Mouse (Mus musculus) heart, adult 2 months (tissue): ENCODE measurements around the gene Stx8.

Experiments
- CTCF ChIP-seq: fragments of 200-600 bp; IDR thresholded peaks from 2 replicates; pipeline ENCODE4 v1.8.1; 2022; ENCODE audit warnings: antibody characterized with exemption, mild to moderate bottlenecking, moderate library complexity
- EP300 ChIP-seq: fragments of 200-500 bp; IDR thresholded peaks from 2 replicates; pipeline ENCODE4 v1.6.1; 2011; ENCODE audit warnings: low read depth, low read length, control low read depth; ENCODE audit not compliant: insufficient read depth
- POLR2A ChIP-seq: fragments of 200-500 bp; IDR thresholded peaks from 2 replicates; pipeline ENCODE4 v1.6.1; 2011; ENCODE audit warnings: mild to moderate bottlenecking, low read depth, low read length, control low read depth; ENCODE audit not compliant: insufficient read depth

GRCm38 (mm10) chr11:68035303-68035891, 69.4 kb downstream of the Stx8 start:
- TF ChIP-seq CTCF (no peak), POLR2A (no peak), EP300 (no peak)
